Mouse (Mus musculus): Measurements from ENCODE around the gene Hspa2. TPM values are rescaled to one million over a fixed set of nuclear protein-coding genes. Genes with fewer than 3 reads are reported as not detected.

Gene Hspa2
- polyA plus RNA-seq, 1 experiment = 758 TPM

- no peak overlapping the region for H3K4me3 ChIP-seq (ENCODE audit: control insufficient read depth, low read depth, low read length)
- H3K4me1 ChIP-seq (ENCODE audit: control insufficient read depth, insufficient read depth, low read length) = peaks cover 7% of the 10 kb centered on the region
- H3K36me3 ChIP-seq (ENCODE audit: control insufficient read depth, insufficient read depth, low read length) = no peaks in the 10 kb centered on the region
- no peak for TF ChIP-seq CTCF (IDR thresholded peaks at IDR 0.05; ENCODE audit: control insufficient read depth, insufficient read depth, insufficient replicate concordance, low read depth, low read length)
- TF ChIP-seq POLR2A (IDR thresholded peaks at IDR 0.05; ENCODE audit: control insufficient read depth, low read depth, low read length) = no peak
- H3K27me3 ChIP-seq (ENCODE audit: control insufficient read depth, insufficient read depth, low read length) = no peaks in the 10 kb centered on the region
- H3K27ac ChIP-seq (ENCODE audit: control insufficient read depth, insufficient read depth, low read depth, low read length) = no peak overlapping the region
These were observed 30.8 kb upstream of the Hspa2 start for GRCm38 (mm10) chr12:76372881-76373818.

- H3K4me3 ChIP-seq (ENCODE audit: control insufficient read depth, low read depth, low read length) = no peak overlapping the region
- TF ChIP-seq CTCF (IDR thresholded peaks at IDR 0.05; ENCODE audit: control insufficient read depth, insufficient read depth, insufficient replicate concordance, low read depth, low read length) (no peak), POLR2A (IDR thresholded peaks at IDR 0.05; ENCODE audit: control insufficient read depth, low read depth, low read length) (no peak)
These were observed 30.0 kb upstream of the Hspa2 start for GRCm38 (mm10) chr12:76373991-76374390.

GRCm38 (mm10) chr12:76374911-76375310 lies 29.1 kb upstream of the Hspa2 start:
- no peaks in the 10 kb centered on the region for H3K27me3 ChIP-seq (ENCODE audit: control insufficient read depth, insufficient read depth, low read length)
- H3K27ac ChIP-seq (ENCODE audit: control insufficient read depth, insufficient read depth, low read depth, low read length) = no peak overlapping the region
- no peaks in the 10 kb centered on the region for H3K36me3 ChIP-seq (ENCODE audit: control insufficient read depth, insufficient read depth, low read length)
- H3K4me1 ChIP-seq (ENCODE audit: control insufficient read depth, insufficient read depth, low read length) = peaks cover 6% of the 10 kb centered on the region
- H3K4me3 ChIP-seq (ENCODE audit: control insufficient read depth, low read depth, low read length) = no peak overlapping the region
- TF ChIP-seq CTCF (IDR thresholded peaks at IDR 0.05; ENCODE audit: control insufficient read depth, insufficient read depth, insufficient replicate concordance, low read depth, low read length) (no peak), POLR2A (IDR thresholded peaks at IDR 0.05; ENCODE audit: control insufficient read depth, low read depth, low read length) (no peak)

More at GRCm38 (mm10) chr12:76373991-76374390, 30.0 kb upstream of the Hspa2 start:
- no peak overlapping the region for H3K27ac ChIP-seq (ENCODE audit: control insufficient read depth, insufficient read depth, low read depth, low read length)
- peaks cover 6% of the 10 kb centered on the region for H3K4me1 ChIP-seq (ENCODE audit: control insufficient read depth, insufficient read depth, low read length)
- H3K36me3 ChIP-seq (ENCODE audit: control insufficient read depth, insufficient read depth, low read length) = no peaks in the 10 kb centered on the region
- no peaks in the 10 kb centered on the region for H3K27me3 ChIP-seq (ENCODE audit: control insufficient read depth, insufficient read depth, low read length)

GRCm38 (mm10) chr12:76375506-76375905 lies 28.5 kb upstream of the Hspa2 start:
- Histone ChIP-seq H3K27me3 (ENCODE audit: control insufficient read depth, insufficient read depth, low read length) (no peaks in the 10 kb centered on the region), H3K27ac (ENCODE audit: control insufficient read depth, insufficient read depth, low read depth, low read length) (no peak overlapping the region), H3K36me3 (ENCODE audit: control insufficient read depth, insufficient read depth, low read length) (no peaks in the 10 kb centered on the region), H3K4me1 (ENCODE audit: control insufficient read depth, insufficient read depth, low read length) (peaks cover 6% of the 10 kb centered on the region), H3K4me3 (ENCODE audit: control insufficient read depth, low read depth, low read length) (no peak overlapping the region)
- TF ChIP-seq CTCF (IDR thresholded peaks at IDR 0.05; ENCODE audit: control insufficient read depth, insufficient read depth, insufficient replicate concordance, low read depth, low read length) (no peak), POLR2A (IDR thresholded peaks at IDR 0.05; ENCODE audit: control insufficient read depth, low read depth, low read length) (no peak)

- no peak overlapping the region for H3K27ac ChIP-seq (ENCODE audit: control insufficient read depth, insufficient read depth, low read depth, low read length)
- H3K36me3 ChIP-seq (ENCODE audit: control insufficient read depth, insufficient read depth, low read length) = no peaks in the 10 kb centered on the region
- no peaks in the 10 kb centered on the region for H3K27me3 ChIP-seq (ENCODE audit: control insufficient read depth, insufficient read depth, low read length)
- no peak overlapping the region for H3K4me3 ChIP-seq (ENCODE audit: control insufficient read depth, low read depth, low read length)
- H3K4me1 ChIP-seq (ENCODE audit: control insufficient read depth, insufficient read depth, low read length) = peaks cover 3% of the 10 kb centered on the region
- peak; percentile 38; the same call in 1 of the 2 replicates for TF ChIP-seq CTCF (IDR thresholded peaks at IDR 0.05; ENCODE audit: control insufficient read depth, insufficient read depth, insufficient replicate concordance, low read depth, low read length)
- no peak for TF ChIP-seq POLR2A (IDR thresholded peaks at IDR 0.05; ENCODE audit: control insufficient read depth, low read depth, low read length)
These were observed 27.3 kb upstream of the Hspa2 start for GRCm38 (mm10) chr12:76376649-76377048.

- H3K36me3 ChIP-seq (ENCODE audit: control insufficient read depth, insufficient read depth, low read length) = no peaks in the 10 kb centered on the region
- no peaks in the 10 kb centered on the region for H3K27me3 ChIP-seq (ENCODE audit: control insufficient read depth, insufficient read depth, low read length)
- H3K4me3 ChIP-seq (ENCODE audit: control insufficient read depth, low read depth, low read length) = no peak overlapping the region
- peaks cover under 1% of the 10 kb centered on the region; the same call in 1 of the 2 replicates for H3K4me1 ChIP-seq (ENCODE audit: control insufficient read depth, insufficient read depth, low read length)
- no peak for TF ChIP-seq POLR2A (IDR thresholded peaks at IDR 0.05; ENCODE audit: control insufficient read depth, low read depth, low read length)
- no peak for TF ChIP-seq CTCF (IDR thresholded peaks at IDR 0.05; ENCODE audit: control insufficient read depth, insufficient read depth, insufficient replicate concordance, low read depth, low read length)
- H3K27ac ChIP-seq (ENCODE audit: control insufficient read depth, insufficient read depth, low read depth, low read length) = no peak overlapping the region
These were observed 26.9 kb upstream of the Hspa2 start for GRCm38 (mm10) chr12:76377059-76377458.

GRCm38 (mm10) chr12:76377726-76378125 lies 26.2 kb upstream of the Hspa2 start:
- Histone ChIP-seq H3K27me3 (ENCODE audit: control insufficient read depth, insufficient read depth, low read length) (no peaks in the 10 kb centered on the region), H3K4me3 (ENCODE audit: control insufficient read depth, low read depth, low read length) (no peak overlapping the region), H3K36me3 (ENCODE audit: control insufficient read depth, insufficient read depth, low read length) (no peaks in the 10 kb centered on the region), H3K4me1 (ENCODE audit: control insufficient read depth, insufficient read depth, low read length) (no peaks in the 10 kb centered on the region), H3K27ac (ENCODE audit: control insufficient read depth, insufficient read depth, low read depth, low read length) (no peak overlapping the region)
- TF ChIP-seq POLR2A (IDR thresholded peaks at IDR 0.05; ENCODE audit: control insufficient read depth, low read depth, low read length) (no peak), CTCF (IDR thresholded peaks at IDR 0.05; ENCODE audit: control insufficient read depth, insufficient read depth, insufficient replicate concordance, low read depth, low read length) (no peak)

Measured in testis, adult 2 months (tissue).